Mouse (Mus musculus) limb, embryonic 15.5 days (tissue): ENCODE data around the gene Gm2115. TPM values are rescaled to one million over a fixed set of nuclear protein-coding genes. Genes with fewer than 3 reads are reported as not detected.

Experiments used
- ATAC-seq: fragments of 200-750 bp; cut with Nextera tagmentation; 2 replicates; pipeline ENCODE4 v1.8.0; 2017; ENCODE audit warnings: low read depth, moderate TSS enrichment; ENCODE audit not compliant: insufficient number of reproducible peaks, low FRiP score, low TSS enrichment
- H3K27ac ChIP-seq: fragments of 300-500 bp; sonication (generic); 2 replicates; pipeline ENCODE4 v1.5.1; 2015; ENCODE audit warnings: moderate library complexity, mild to moderate bottlenecking, inconsistent platforms
- H3K27me3 ChIP-seq: fragments of 300-500 bp; sonication (generic); 2 replicates; pipeline ENCODE4 v1.6.1; 2015; ENCODE audit warnings: inconsistent platforms
- H3K36me3 ChIP-seq: fragments of 300-500 bp; sonication (generic); 2 replicates; pipeline ENCODE4 v1.6.1; 2015; ENCODE audit warnings: inconsistent platforms
- H3K4me1 ChIP-seq: fragments of 300-500 bp; sonication (generic); 2 replicates; pipeline ENCODE4 v1.6.1; 2015; ENCODE audit warnings: inconsistent platforms
- H3K4me2 ChIP-seq: fragments of 300-500 bp; sonication (generic); 2 replicates; pipeline ENCODE4 v1.6.1; 2015; ENCODE audit warnings: mild to moderate bottlenecking, inconsistent platforms
- H3K4me3 ChIP-seq: fragments of 300-500 bp; sonication (generic); 2 replicates; pipeline ENCODE4 v1.5.1; 2015; ENCODE audit warnings: mild to moderate bottlenecking, inconsistent platforms
- H3K9ac ChIP-seq: fragments of 300-500 bp; sonication (generic); 2 replicates; pipeline ENCODE4 v1.6.1; 2015; ENCODE audit warnings: inconsistent platforms
- H3K9me3 ChIP-seq: fragments of 300-500 bp; sonication (generic); 2 replicates; pipeline ENCODE4 v1.6.1; 2016; ENCODE audit warnings: inconsistent platforms
- WGBS: fragments of 180-500 bp; shearing (Covaris S2); methylation state at CpG from one replicate; pipeline ENCODE4 v1.1.7; 2015; 5-methylcytosine and 5-hydroxymethylcytosine counted together
- polyA plus RNA-seq: library from polyadenylated mRNA; unstranded; fragments of >200 nt; fragmentation: Nextera tagmentation; extraction: Ambion mirVana; gene quantifications from 2 replicates; pipeline ENCODE4 v1.2.1, GENCODE M21; 2015

The Gm2115 gene
- polyA plus RNA-seq, 1 experiment from 2014 or later, result 1.3 TPM

DNA sequence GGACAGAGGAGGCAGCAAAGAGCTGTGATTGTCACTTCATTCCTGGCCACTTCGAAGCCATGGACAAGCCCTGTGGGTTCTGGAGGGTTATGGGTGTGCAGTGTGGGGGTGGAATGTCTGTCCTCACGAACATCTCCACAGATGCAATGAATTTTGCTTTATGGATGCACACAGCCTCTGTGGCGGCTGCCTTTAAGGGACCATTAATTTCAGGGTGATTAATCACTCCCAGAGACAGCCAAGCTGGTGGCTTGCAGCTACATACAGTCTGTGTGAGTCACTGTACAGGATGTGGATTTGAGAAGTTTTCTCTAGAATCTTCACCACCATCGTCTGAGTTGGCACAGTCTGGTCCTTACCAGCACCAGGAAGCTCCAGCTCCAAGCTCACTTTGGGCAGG, 17.9 kb downstream of the Gm2115 start:
- H3K4me2 ChIP-seq, result no peak overlapping the region
- 35% methylated on average over 4 of the region's 4 CpGs for WGBS
- H3K9ac ChIP-seq, result no peak overlapping the region
- no peak overlapping the region for H3K4me3 ChIP-seq
- H3K27ac ChIP-seq, result no peak overlapping the region
- H3K4me1 ChIP-seq, result no peaks in the 10 kb centered on the region
- no peak for ATAC-seq
- no peaks in the 10 kb centered on the region for H3K36me3 ChIP-seq
- no peaks in the 10 kb centered on the region for H3K9me3 ChIP-seq
- H3K27me3 ChIP-seq, result no peaks in the 10 kb centered on the region

DNA sequence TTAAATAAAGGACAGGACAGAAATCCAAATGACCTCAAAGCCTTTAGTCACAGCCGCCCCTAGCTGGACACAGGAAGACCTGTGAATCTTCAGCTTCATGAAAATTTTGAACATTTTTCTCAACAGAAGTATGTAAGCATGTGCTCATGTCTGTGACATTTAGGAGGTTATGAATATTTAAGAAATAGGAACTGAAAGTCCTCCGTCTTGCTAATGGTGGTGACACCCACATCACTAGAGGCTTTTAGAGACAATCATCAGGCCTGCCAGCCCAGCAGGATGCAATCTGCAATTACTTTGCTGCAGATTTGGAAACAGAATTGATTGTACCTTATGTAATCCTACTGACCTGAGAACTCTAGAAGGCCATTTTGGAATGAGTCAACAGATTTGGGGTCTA, 22.7 kb downstream of the Gm2115 start:
- Histone ChIP-seq H3K36me3 (no peaks in the 10 kb centered on the region), H3K27me3 (no peaks in the 10 kb centered on the region), H3K4me3 (no peak overlapping the region), H3K9ac (no peak overlapping the region), H3K4me1 (no peaks in the 10 kb centered on the region), H3K4me2 (no peak overlapping the region), H3K27ac (no peak overlapping the region), H3K9me3 (no peaks in the 10 kb centered on the region)
- 85% methylated on average over 2 of the region's 2 CpGs for WGBS
- no peak for ATAC-seq

DNA sequence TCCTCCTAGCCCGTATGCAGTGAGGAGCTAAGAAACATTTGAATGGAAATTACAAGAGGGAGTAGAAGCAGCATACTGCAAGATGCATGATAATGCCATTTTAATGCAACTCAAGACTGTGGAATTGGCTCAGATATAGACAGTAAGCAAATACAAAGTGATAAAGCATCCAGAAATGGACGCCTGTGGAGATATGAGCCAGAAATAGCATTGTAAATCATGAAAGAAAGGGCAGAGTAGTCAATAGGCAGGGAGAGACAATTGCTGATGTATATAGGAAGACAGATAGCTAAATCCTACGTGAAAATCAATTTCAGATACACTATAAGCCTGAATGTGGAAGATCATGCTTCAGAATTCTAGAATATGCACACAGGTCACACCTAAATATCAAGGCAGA, 26.5 kb downstream of the Gm2115 start:
- no peak overlapping the region for H3K4me3 ChIP-seq
- no peaks in the 10 kb centered on the region for H3K4me1 ChIP-seq
- no peak overlapping the region for H3K9ac ChIP-seq
- H3K4me2 ChIP-seq, result no peak overlapping the region
- no peaks in the 10 kb centered on the region for H3K9me3 ChIP-seq
- H3K36me3 ChIP-seq, result no peaks in the 10 kb centered on the region
- no peak overlapping the region for H3K27ac ChIP-seq
- WGBS, result 73% methylated on average over 3 of the region's 3 CpGs
- no peaks in the 10 kb centered on the region for H3K27me3 ChIP-seq
- ATAC-seq, result no peak

DNA sequence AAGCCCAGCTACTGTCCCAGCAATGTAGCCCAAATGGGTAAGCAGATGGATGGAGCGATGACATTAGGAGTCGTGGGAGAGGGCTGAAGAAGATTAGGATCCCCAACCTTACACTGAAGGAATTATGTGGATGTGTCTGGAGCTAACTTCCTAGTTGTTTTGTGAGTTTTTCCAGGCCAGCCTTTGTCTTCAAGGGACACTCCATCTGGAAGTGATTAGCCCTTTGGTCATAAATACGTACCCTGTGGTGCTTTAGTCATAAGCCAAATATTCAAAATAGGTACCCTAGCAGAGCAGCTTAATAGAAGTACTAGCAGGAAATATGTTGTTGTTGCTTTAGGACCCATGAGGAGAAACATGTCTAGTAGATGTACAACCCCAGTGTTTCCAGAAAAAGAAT, 28.6 kb downstream of the Gm2115 start:
- no peaks in the 10 kb centered on the region for H3K36me3 ChIP-seq
- H3K4me2 ChIP-seq, result no peak overlapping the region
- no peaks in the 10 kb centered on the region for H3K9me3 ChIP-seq
- no peak overlapping the region for H3K4me3 ChIP-seq
- no peak for ATAC-seq
- 38% methylated on average over 3 of the region's 3 CpGs for WGBS
- H3K9ac ChIP-seq, result no peak overlapping the region
- H3K27me3 ChIP-seq, result no peaks in the 10 kb centered on the region
- H3K4me1 ChIP-seq, result no peaks in the 10 kb centered on the region
- H3K27ac ChIP-seq, result no peak overlapping the region

DNA sequence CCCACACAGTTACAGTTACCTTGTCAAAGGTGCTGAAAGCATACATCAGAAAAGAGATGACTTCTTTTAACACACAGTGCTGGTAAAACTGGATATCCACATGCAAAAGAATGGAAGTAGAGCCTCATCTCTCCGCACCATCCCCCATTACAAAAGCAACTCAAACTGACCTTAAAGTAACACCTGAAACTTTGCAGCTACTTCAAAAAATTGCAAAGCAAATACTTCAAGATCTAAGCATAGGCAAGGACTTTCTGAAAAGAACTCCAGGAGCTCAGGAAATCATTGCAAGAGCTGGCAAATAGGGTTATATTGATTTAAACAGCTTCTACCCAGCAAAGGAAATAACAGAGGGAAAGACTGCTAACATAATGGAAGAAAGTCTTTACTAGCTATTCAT, 31.7 kb downstream of the Gm2115 start:
- no peak overlapping the region for H3K4me3 ChIP-seq
- no peaks in the 10 kb centered on the region for H3K36me3 ChIP-seq
- H3K4me2 ChIP-seq, result no peak overlapping the region
- no peak for ATAC-seq
- no peaks in the 10 kb centered on the region for H3K27me3 ChIP-seq
- H3K4me1 ChIP-seq, result no peaks in the 10 kb centered on the region
- 95% methylated on average over 1 of the region's 1 CpGs for WGBS
- H3K9me3 ChIP-seq, result no peaks in the 10 kb centered on the region
- no peak overlapping the region for H3K9ac ChIP-seq
- H3K27ac ChIP-seq, result no peak overlapping the region

DNA sequence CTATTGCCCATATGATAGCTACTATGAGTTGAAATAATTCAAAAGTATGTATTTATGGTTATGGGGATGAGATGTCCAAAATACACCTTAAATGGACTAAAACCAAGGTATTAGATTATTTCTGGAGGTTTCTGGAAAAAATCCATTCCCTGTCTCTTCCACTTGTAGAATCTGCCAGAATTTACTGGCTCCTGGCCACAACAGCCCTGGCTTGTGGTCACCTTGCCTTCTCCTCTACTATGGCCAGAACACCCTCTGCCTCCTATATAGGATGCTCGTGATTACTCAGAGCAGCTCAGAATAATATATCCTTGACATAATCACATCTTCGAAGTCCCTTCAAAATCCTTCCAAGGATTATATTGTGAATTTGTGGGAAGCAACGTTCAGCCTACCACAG, 35.5 kb downstream of the Gm2115 start:
- H3K36me3 ChIP-seq, result no peaks in the 10 kb centered on the region
- H3K27me3 ChIP-seq, result no peaks in the 10 kb centered on the region
- 83% methylated on average over 3 of the region's 3 CpGs for WGBS
- H3K9me3 ChIP-seq, result no peaks in the 10 kb centered on the region
- no peak for ATAC-seq
- no peaks in the 10 kb centered on the region for H3K4me1 ChIP-seq
- no peak overlapping the region for H3K4me2 ChIP-seq
- no peak overlapping the region for H3K27ac ChIP-seq
- no peak overlapping the region for H3K4me3 ChIP-seq
- H3K9ac ChIP-seq, result no peak overlapping the region

DNA sequence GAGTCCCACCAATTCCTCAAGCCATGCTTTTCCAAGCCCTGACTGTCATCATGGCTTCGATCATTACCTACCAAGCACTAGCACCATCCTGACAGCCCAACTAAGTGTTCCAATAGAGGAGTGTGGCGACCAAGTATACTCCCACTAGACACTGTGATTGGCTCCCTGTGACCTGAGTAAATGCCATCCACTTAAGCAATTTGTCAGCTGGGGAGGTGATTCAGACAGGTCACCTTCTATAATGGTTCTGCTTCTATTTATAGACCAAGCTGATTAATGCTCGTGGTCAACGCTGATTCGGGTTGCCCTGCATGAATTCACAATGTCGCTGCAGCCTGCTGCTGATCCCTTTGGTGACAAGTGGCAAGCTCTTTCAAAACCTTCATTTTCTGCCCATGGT, 37.4 kb downstream of the Gm2115 start:
- Histone ChIP-seq H3K4me2 (no peak overlapping the region), H3K9me3 (no peaks in the 10 kb centered on the region), H3K27ac (no peak overlapping the region), H3K9ac (no peak overlapping the region), H3K4me3 (no peak overlapping the region), H3K4me1 (no peaks in the 10 kb centered on the region), H3K36me3 (no peaks in the 10 kb centered on the region), H3K27me3 (no peaks in the 10 kb centered on the region)
- no peak for ATAC-seq
- 74% methylated on average over 6 of the region's 6 CpGs for WGBS

DNA sequence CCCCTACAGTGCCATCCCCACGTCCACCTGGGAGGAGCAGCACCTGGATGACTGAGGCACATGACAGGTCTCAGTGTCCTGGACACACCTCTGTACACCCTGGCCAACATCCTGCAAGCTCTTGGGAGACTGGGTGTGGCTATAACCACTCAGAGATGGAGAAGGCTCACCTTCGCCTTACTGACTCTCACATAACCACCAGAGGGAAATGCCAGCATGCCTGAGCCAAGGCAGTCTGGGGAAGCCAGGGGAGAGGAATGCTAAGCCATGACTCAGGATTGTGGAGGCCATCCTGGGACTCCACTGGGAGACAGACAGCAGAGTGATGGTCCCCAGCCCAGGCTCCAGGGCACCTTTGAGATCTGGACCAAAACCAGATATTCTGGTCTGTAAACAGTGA, 48.3 kb downstream of the Gm2115 start:
- ATAC-seq, result no peak
- H3K4me1 ChIP-seq, result no peaks in the 10 kb centered on the region
- 76% methylated on average over 2 of the region's 2 CpGs for WGBS
- no peaks in the 10 kb centered on the region for H3K9me3 ChIP-seq
- no peak overlapping the region for H3K4me2 ChIP-seq
- H3K27ac ChIP-seq, result no peak overlapping the region
- no peaks in the 10 kb centered on the region for H3K27me3 ChIP-seq
- no peak overlapping the region for H3K4me3 ChIP-seq
- H3K9ac ChIP-seq, result no peak overlapping the region
- H3K36me3 ChIP-seq, result no peaks in the 10 kb centered on the region

DNA sequence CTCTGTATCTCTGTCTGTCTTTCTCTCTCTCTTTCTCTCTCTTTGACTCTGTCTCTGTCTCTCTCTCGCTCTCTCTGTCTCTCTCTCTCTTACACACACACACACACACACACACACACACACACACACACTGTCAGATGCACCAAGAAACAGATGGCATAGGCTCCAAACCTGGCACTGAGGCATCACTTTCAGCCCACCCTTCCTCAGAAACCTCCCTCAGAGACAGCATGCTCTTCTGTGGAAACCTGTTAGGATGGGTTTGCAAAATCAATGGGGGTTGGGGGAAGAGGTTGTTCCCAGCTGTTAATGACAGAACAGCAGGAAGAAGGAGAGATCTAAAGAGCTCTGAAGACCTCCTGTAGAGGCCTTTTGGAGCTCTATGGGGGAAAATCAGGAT, 50.1 kb downstream of the Gm2115 start:
- no peaks in the 10 kb centered on the region for H3K36me3 ChIP-seq
- H3K27me3 ChIP-seq, result no peaks in the 10 kb centered on the region
- no peak overlapping the region for H3K4me2 ChIP-seq
- no peaks in the 10 kb centered on the region for H3K4me1 ChIP-seq
- H3K9ac ChIP-seq, result no peak overlapping the region
- ATAC-seq, result no peak
- H3K4me3 ChIP-seq, result no peak overlapping the region
- H3K9me3 ChIP-seq, result no peaks in the 10 kb centered on the region
- no peak overlapping the region for H3K27ac ChIP-seq
- WGBS, result 63% methylated on average over 1 of the region's 1 CpGs

DNA sequence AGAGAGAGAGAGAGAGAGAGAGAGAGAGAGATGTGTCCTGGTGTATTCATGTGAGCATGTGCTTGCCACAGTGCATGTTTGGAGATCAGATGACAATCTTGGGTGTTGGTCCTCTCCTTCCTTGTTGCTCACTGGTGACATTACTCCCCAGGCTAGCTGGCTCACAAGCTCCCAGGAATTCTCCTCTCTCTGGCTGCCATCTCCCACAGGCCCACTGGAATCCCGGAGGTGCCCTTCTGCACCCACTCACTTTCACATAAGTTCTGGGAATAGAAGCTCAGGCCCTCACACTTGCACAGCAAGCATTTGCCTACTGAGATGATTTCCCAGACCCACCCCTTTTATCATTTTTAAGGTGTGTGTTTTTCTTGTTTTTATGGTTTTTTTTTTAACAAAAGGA, 51.0 kb downstream of the Gm2115 start:
- H3K9ac ChIP-seq, result no peak overlapping the region
- no peak overlapping the region for H3K27ac ChIP-seq
- no peaks in the 10 kb centered on the region for H3K4me1 ChIP-seq
- ATAC-seq, result no peak
- WGBS, result 86% methylated on average over 1 of the region's 1 CpGs
- no peaks in the 10 kb centered on the region for H3K36me3 ChIP-seq
- no peaks in the 10 kb centered on the region for H3K27me3 ChIP-seq
- no peak overlapping the region for H3K4me3 ChIP-seq
- no peak overlapping the region for H3K4me2 ChIP-seq
- H3K9me3 ChIP-seq, result no peaks in the 10 kb centered on the region

DNA sequence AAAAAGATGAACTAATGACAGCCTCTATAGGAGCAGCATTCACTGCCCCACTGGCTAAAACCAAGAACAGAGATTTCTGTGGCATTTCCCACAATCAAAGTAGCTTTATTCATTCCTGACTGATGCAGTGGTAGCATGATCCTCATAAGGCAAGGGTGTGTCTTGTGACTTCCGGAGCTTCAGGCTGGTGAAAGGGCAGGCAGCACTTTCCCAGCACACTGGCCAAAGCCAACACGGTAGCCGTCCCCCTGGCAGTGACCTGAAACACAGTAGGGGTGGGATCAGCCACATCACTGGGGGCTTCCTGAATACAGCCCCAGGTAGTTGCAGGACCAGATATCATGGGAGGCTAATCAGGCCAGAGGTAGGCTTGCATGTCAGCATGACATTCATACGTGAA, 56.3 kb downstream of the Gm2115 start:
- H3K9ac ChIP-seq, result no peak overlapping the region
- no peak overlapping the region for H3K4me3 ChIP-seq
- no peaks in the 10 kb centered on the region for H3K27me3 ChIP-seq
- H3K9me3 ChIP-seq, result no peaks in the 10 kb centered on the region
- no peak overlapping the region for H3K27ac ChIP-seq
- no peaks in the 10 kb centered on the region for H3K4me1 ChIP-seq
- no peak for ATAC-seq
- no peaks in the 10 kb centered on the region for H3K36me3 ChIP-seq
- no peak overlapping the region for H3K4me2 ChIP-seq
- whole genome bisulfite sequencing, result 82% methylated on average over 4 of the region's 4 CpGs

DNA sequence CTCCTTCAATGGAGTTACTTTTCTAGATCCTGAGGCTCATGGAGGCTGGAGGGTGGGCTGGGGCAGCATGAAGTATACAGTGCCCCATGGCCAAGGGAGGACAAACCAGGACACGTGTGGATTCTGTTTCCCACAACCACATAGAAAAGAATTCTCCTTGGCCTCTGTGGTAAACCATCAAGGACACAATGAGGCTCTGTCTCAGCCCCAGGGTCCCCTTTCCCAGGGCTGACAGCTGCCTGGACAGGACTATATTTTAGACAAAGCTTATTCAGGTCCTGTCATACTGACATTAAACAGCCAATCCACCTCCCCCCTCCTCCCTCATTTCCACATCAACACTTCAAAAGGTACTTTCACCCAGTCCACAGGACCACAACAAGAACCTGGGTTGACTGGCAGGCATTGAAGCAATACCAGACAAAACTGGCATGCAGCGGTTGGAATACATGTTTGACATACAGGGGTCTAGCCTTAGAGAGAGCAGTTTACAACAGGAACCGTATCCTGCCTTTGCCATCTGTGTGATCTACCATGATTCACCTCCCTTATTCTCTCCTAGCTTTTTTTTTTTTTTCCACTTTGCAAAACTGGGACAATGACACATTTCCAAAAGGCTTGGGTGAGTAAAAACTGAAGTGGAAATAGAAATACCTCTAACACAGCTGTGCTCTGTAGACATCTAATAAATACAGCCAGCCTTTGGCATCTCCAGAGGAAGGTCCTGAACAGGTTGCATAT, 57.8 kb downstream of the Gm2115 start:
- Histone ChIP-seq H3K9ac (no peak overlapping the region), H3K27me3 (no peaks in the 10 kb centered on the region), H3K4me1 (no peaks in the 10 kb centered on the region), H3K9me3 (no peaks in the 10 kb centered on the region), H3K36me3 (no peaks in the 10 kb centered on the region), H3K4me2 (no peak overlapping the region), H3K27ac (no peak overlapping the region), H3K4me3 (no peak overlapping the region)
- no peak for ATAC-seq
- WGBS, result 84% methylated on average over 3 of the region's 3 CpGs
